In the genomic region with DNA sequence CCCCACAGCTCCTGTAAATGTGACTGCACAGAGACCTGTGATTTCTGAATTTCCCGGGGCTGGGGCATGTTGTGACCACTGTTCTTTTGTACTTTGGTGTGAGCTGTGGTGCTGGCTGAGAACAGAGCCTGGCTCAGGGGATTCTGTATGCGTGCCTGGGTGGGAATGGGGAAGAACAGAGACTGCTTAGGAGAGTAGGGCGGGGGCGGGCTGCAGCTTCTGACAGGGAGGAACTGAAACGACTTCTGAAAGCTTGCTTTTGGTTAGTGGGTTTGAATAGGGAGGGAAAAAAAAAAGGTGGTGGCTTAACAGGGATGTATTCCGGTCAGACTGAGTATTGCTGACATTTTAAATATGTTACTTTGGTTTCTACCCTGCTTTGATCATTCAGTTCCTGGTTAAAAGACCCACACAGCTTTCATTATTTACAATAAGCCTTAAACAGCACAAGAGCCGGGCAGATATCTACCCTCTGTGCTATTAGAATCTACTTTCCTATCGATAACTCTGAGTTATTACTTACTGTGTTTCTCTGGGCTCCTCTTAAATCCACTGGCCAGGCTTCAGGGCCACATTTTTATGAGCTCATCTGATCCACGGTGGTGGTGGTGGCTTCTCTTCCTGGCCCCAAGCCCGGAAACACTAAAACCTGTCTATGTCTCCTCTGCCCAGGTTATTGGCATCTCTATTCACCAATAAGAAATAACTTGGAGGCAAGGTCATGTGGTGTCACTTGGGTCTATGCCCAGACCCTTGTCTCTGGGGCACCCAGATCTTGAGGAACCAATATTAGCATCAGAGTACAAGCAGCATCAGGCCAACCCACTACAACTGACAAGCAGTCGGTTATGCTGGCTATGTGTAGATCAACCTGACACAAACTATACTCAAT, we compare ENCODE assay signal across 10 mouse cellular contexts. TPM values are rescaled to one million over a fixed set of nuclear protein-coding genes. Genes with fewer than 3 reads are reported as not detected.
DNase-seq lines count a peak whose midpoint lies in the region; ATAC-seq lines count a peak whose summit lies in the region.
"Had no signal": no experiment of that assay in that cellular context is flagged by ENCODE, and none has a peak within 500 bp of the region (broad histone marks: within the 10 kb centered on the region; RNA-seq: fewer than 3 reads in every experiment).

No protein-coding gene starts in this region.

- ATAC-seq in neutrophil, adult 5-6 weeks (ENCODE audit: extremely low read depth, insufficient number of reproducible peaks, low FRiP score, poor library complexity, severe bottlenecking): peak; percentile 47
- ATAC-seq in neural tube, embryonic 15.5 days (ENCODE audit: low FRiP score): no peak

- no peak overlapping the region for H3K4me2 ChIP-seq in neural tube, embryonic 15.5 days
- H3K4me2 ChIP-seq: embryonic facial prominence, embryonic 12.5 days had no signal

- no peaks in the 10 kb centered on the region for H3K36me3 ChIP-seq in hindbrain, embryonic 10.5 days
- H3K36me3 ChIP-seq in neural tube, embryonic 15.5 days: no peaks in the 10 kb centered on the region
- H3K36me3 ChIP-seq: embryonic facial prominence, embryonic 12.5 days had no signal

- H3K9me3 ChIP-seq in hindbrain, embryonic 10.5 days: no peaks in the 10 kb centered on the region
- H3K9me3 ChIP-seq in neural tube, embryonic 15.5 days (replicated peaks): no peaks in the 10 kb centered on the region
- H3K9me3 ChIP-seq: embryonic facial prominence, embryonic 12.5 days had no signal

- H3K4me1 ChIP-seq in hindbrain, embryonic 10.5 days (replicated peaks): no peaks in the 10 kb centered on the region
- H3K4me1 ChIP-seq in neural tube, embryonic 15.5 days: no peaks in the 10 kb centered on the region
- H3K4me1 ChIP-seq: embryonic facial prominence, embryonic 12.5 days had no signal

- intact Hi-C loops in heart, postnatal 10 days (cut with DNase I): no loop called here

- DNase-seq in lung, postnatal 36 days: peak; percentile 59
- no peak for DNase-seq in lung, adult 18-20 months
- DNase-seq in brain, adult 2 months (ENCODE audit: low read depth, low spot score): peak; percentile 48
- peak; percentile 67 to 78 for DNase-seq in heart, postnatal 10 days
- no peak for DNase-seq in hindbrain, embryonic 10.5 days (ENCODE audit: low spot score)
- DNase-seq in cerebellum, postnatal 4 days (ENCODE audit: low spot score in 2 of 2): no peak

- no peak overlapping the region for H3K9ac ChIP-seq in neural tube, embryonic 15.5 days (replicated peaks)
- H3K9ac ChIP-seq: embryonic facial prominence, embryonic 12.5 days; liver, embryonic 14.5 days had no signal

- no peak overlapping the region for H3K4me3 ChIP-seq in hindbrain, embryonic 10.5 days
- H3K4me3 ChIP-seq in neural tube, embryonic 15.5 days (replicated peaks): no peak overlapping the region
- H3K4me3 ChIP-seq: embryonic facial prominence, embryonic 12.5 days had no signal

- no peaks in the 10 kb centered on the region; the same call in 1 of the 2 replicates for H3K27me3 ChIP-seq in hindbrain, embryonic 10.5 days (ENCODE audit: insufficient read depth, poor library complexity, severe bottlenecking)
- no peaks in the 10 kb centered on the region for H3K27me3 ChIP-seq in neural tube, embryonic 15.5 days (replicated peaks)
- H3K27me3 ChIP-seq: embryonic facial prominence, embryonic 12.5 days had no signal

- WGBS in hindbrain, embryonic 10.5 days: 48% methylated on average over 11 of the region's 11 CpGs
- 47% methylated on average over 11 of the region's 11 CpGs for WGBS in neural tube, embryonic 15.5 days

- H3K27ac ChIP-seq in hindbrain, embryonic 10.5 days: no peak overlapping the region
- no peak overlapping the region for H3K27ac ChIP-seq in neural tube, embryonic 15.5 days (replicated peaks)
- H3K27ac ChIP-seq: embryonic facial prominence, embryonic 12.5 days; liver, embryonic 14.5 days had no signal

RNA-seq across cellular contexts. Expression of a gene that starts 2.0 kb away (rescaled TPM):
- total RNA-seq in heart, postnatal 10 days (2021): 1 to 10 TPM; 2.5 to 3.0 TPM
- total RNA-seq in neutrophil, adult 5-6 weeks (2017): 1,322 and 1,334 TPM in 2 replicates
- polyA plus RNA-seq in hindbrain, embryonic 10.5 days (2016; fragmentation: Nextera tagmentation; extraction: Ambion mirVana): 0.85 and 1.9 TPM in 2 replicates
- 2.0 and 7.0 TPM in 2 replicates for polyA plus RNA-seq in neural tube, embryonic 15.5 days (2015; fragmentation: Nextera tagmentation; extraction: Ambion mirVana)

RNA-seq across cellular contexts. Expression of a gene that starts 46.3 kb away (rescaled TPM):
- total RNA-seq in heart, postnatal 10 days (2021): under 1 TPM; 0.35 to 0.45 TPM
- 130 and 136 TPM in 2 replicates for total RNA-seq in neutrophil, adult 5-6 weeks (2017)
- 0.19 and 0.24 TPM in 2 replicates for polyA plus RNA-seq in hindbrain, embryonic 10.5 days (2016; fragmentation: Nextera tagmentation; extraction: Ambion mirVana)
- 0.22 and 1.4 TPM in 2 replicates for polyA plus RNA-seq in neural tube, embryonic 15.5 days (2015; fragmentation: Nextera tagmentation; extraction: Ambion mirVana)

RNA-seq across cellular contexts. Expression of a gene that starts 49.8 kb away (rescaled TPM):
- under 1 TPM; 0.22 to 0.31 TPM for total RNA-seq in heart, postnatal 10 days (2021)
- 691 and 728 TPM in 2 replicates for total RNA-seq in neutrophil, adult 5-6 weeks (2017)
- not detected in 2 replicates for polyA plus RNA-seq in hindbrain, embryonic 10.5 days (2016; fragmentation: Nextera tagmentation; extraction: Ambion mirVana)
- polyA plus RNA-seq in neural tube, embryonic 15.5 days (2015; fragmentation: Nextera tagmentation; extraction: Ambion mirVana): 0.28 TPM in 1 of 2 replicates, not detected in the other

Comparison
In these comparisons a context has a peak if more than half of its experiments do, and no peak if none do; other contexts are left out.
1. DNase-seq: peak in lung, postnatal 36 days (single experiment), brain, adult 2 months (single experiment) and heart, postnatal 10 days (2 of 2); none in lung, adult 18-20 months (0 of 2), hindbrain, embryonic 10.5 days (single experiment) and cerebellum, postnatal 4 days (0 of 2).
2. RNA of a gene that starts 2.0 kb away (total RNA-seq): 1,322 to 1,334 TPM in neutrophil, adult 5-6 weeks; 2.5 to 3.0 TPM in heart, postnatal 10 days; every median in the first group is over 100 times any median in the second.
3. RNA of a gene that starts 46.3 kb away (total RNA-seq): 130 to 136 TPM in neutrophil, adult 5-6 weeks; 0.35 to 0.45 TPM in heart, postnatal 10 days; every median in the first group is over 10 times any median in the second.
4. RNA of a gene that starts 49.8 kb away (total RNA-seq): 691 to 728 TPM in neutrophil, adult 5-6 weeks; 0.22 to 0.31 TPM in heart, postnatal 10 days; every median in the first group is over 100 times any median in the second.